Comparison of ENCODE assay signal across 9 mouse cellular contexts in the genomic region with DNA sequence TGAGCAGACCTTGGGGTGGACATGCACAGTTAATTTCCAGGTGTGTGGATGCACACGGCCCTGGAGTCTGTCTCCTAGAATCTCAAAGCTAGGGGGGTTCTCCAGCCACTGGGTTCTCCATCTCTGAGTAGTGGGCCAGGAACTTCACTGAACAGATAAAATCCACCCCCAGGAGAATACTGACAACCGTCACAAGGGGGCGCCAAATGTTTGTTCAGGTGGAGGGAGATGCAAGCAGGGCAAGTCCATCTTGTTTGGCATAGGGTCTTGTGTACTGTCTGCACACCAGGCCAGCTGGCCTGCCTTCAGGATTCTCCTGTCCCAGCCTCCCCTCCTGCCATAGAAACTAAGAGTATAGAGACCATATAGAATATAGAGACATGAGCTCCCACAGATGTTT. TPM values are rescaled to one million over a fixed set of nuclear protein-coding genes. Genes with fewer than 3 reads are reported as not detected.
DNase-seq lines count a peak whose midpoint lies in the region; ATAC-seq and TF ChIP-seq lines count a peak whose summit lies in the region.
"Had no signal": no experiment of that assay in that cellular context is flagged by ENCODE, and none has a peak within 500 bp of the region (broad histone marks: within the 10 kb centered on the region; RNA-seq: fewer than 3 reads in every experiment).

No protein-coding gene starts in this region.

- CTCF ChIA-PET in Patski (lab: Charles Lee): interaction anchor here (0.8 to 2.7 kb wide), 9 partner anchors 9 to 43 kb away, joined by 3 to 16 read pairs (median 7); no protein-coding TSS in a partner anchor

- H3K27ac ChIP-seq in limb, embryonic 11.5 days (replicated peaks; ENCODE audit: low read depth, low read length): no peak overlapping the region
- H3K27ac ChIP-seq: limb, embryonic 13.5 days had no signal

- no peak overlapping the region for H3ac ChIP-seq in C2C12 (ENCODE audit: control insufficient read depth, insufficient read length, low read depth)

- no peaks in the 10 kb centered on the region for H3K36me3 ChIP-seq in C2C12 (ENCODE audit: control insufficient read depth, insufficient read depth)
- H3K36me3 ChIP-seq in limb, embryonic 11.5 days (ENCODE audit: control insufficient read depth, insufficient read depth, low read length): no peaks in the 10 kb centered on the region

- intact Hi-C loops in heart, postnatal 14 days (cut with DNase I): no loop called here

- no peaks in the 10 kb centered on the region for H3K79me3 ChIP-seq in C2C12 (ENCODE audit: low read depth)

- H3K4me3 ChIP-seq in C2C12 (ENCODE audit: insufficient read depth, poor library complexity, severe bottlenecking): no peak overlapping the region
- no peak overlapping the region for H3K4me3 ChIP-seq in limb, embryonic 11.5 days (ENCODE audit: low read depth, low read length)
- H3K4me3 ChIP-seq: limb, embryonic 13.5 days had no signal

- ATAC-seq in Patski: no peak
- ATAC-seq in limb, embryonic 11.5 days (ENCODE audit: insufficient number of reproducible peaks, low FRiP score, low TSS enrichment, low read depth): no peak
- ATAC-seq in megakaryocyte-erythroid progenitor cell, adult 5-6 weeks (replicated peaks; ENCODE audit: low FRiP score, low TSS enrichment, poor library complexity, severe bottlenecking): no peak

- peak; percentile 58 to 77 for DNase-seq in heart, postnatal 14 days
- no peak for DNase-seq in heart, adult 11 months
- no peak for DNase-seq in Patski (ENCODE audit: low read depth, low spot score)
- DNase-seq in embryo, embryonic 9.5 days (ENCODE audit: extremely low spot score): peak; percentile 79
- peak; percentile 85 for DNase-seq in limb, embryonic 11.5 days (ENCODE audit: low spot score)
- peak; percentile 84 for DNase-seq in retina, postnatal 1 day

- H3K79me2 ChIP-seq in C2C12 (ENCODE audit: control insufficient read depth, insufficient read depth): no peaks in the 10 kb centered on the region

- peaks cover 36% of the 10 kb centered on the region for H3K27me3 ChIP-seq in C2C12 (ENCODE audit: control insufficient read depth, insufficient read depth, insufficient read length)
- no peaks in the 10 kb centered on the region for H3K27me3 ChIP-seq in Patski
- H3K27me3 ChIP-seq in limb, embryonic 11.5 days (ENCODE audit: control insufficient read depth, insufficient read depth, low read length): no peaks in the 10 kb centered on the region

- 24% methylated on average over 3 of the region's 3 CpGs for WGBS in limb, embryonic 11.5 days

- no peak overlapping the region for H3K9ac ChIP-seq in limb, embryonic 11.5 days (ENCODE audit: low read length)
- H3K9ac ChIP-seq: limb, embryonic 13.5 days had no signal

- POLR2A ChIA-PET in Patski (lab: Charles Lee): no interaction called here

- no peaks in the 10 kb centered on the region for H3K4me1 ChIP-seq in limb, embryonic 11.5 days (ENCODE audit: control insufficient read depth, insufficient read depth, low read length)
- H3K4me1 ChIP-seq: limb, embryonic 13.5 days had no signal

- H3K9me3 ChIP-seq in limb, embryonic 11.5 days (ENCODE audit: control insufficient read depth, low read length): no peaks in the 10 kb centered on the region
- H3K9me3 ChIP-seq: limb, embryonic 13.5 days had no signal

- in situ Hi-C loops in Patski (cut with MboI; ENCODE audit: low pct_unique_long_range_greater_than_20kb): no loop called here

- H3K4me2 ChIP-seq in limb, embryonic 11.5 days (ENCODE audit: low read depth, severe bottlenecking): no peak overlapping the region
- H3K4me2 ChIP-seq: limb, embryonic 13.5 days had no signal

- peak; percentile 53 for TF ChIP-seq CTCF in C2C12 (IDR thresholded peaks at IDR 0.05; ENCODE audit: control insufficient read depth, insufficient read depth, insufficient read length)
- peak; percentile 75 for TF ChIP-seq CTCF in Patski (IDR thresholded peaks at IDR 0.05)

TF ChIP-seq in C2C12, 6 proteins besides CTCF, POLR2A, EP300 and RAD21:
- TF ChIP-seq USF1 (IDR thresholded peaks at IDR 0.05; ENCODE audit: low read depth) (no peak), CEBPB (IDR thresholded peaks at IDR 0.05; ENCODE audit: low read depth) (no peak)

RNA-seq across cellular contexts. Expression of gene Trpv4, which starts 32.6 kb away (rescaled TPM):
- total RNA-seq in heart, postnatal 14 days (2021): 1 to 10 TPM; 5.8 to 5.9 TPM
- 0.55 TPM for polyA plus RNA-seq in C2C12 (2012; fragmentation: generic; extraction: Trizol)
- polyA plus RNA-seq in Patski (2021): 88.3 TPM
- polyA plus RNA-seq in limb, embryonic 11.5 days (2014; fragmentation: Nextera tagmentation; extraction: Ambion mirVana): 0.53 and 0.55 TPM in 2 replicates
- 0.15 and 0.20 TPM in 2 replicates for total RNA-seq in megakaryocyte-erythroid progenitor cell, adult 5-6 weeks (2014; fragmentation: Nextera tagmentation)
- 0.52 TPM in 1 of 2 replicates, not detected in the other for total RNA-seq in megakaryocyte-erythroid progenitor cell, adult 5-6 weeks (2017)

RNA-seq across cellular contexts. Expression of gene Fam222a, which starts 57.8 kb away (rescaled TPM):
- 1 to 10 TPM; 3.2 to 5.4 TPM for total RNA-seq in heart, postnatal 14 days (2021)
- 0.06 TPM for polyA plus RNA-seq in C2C12 (2012; fragmentation: generic; extraction: Trizol)
- 2.1 TPM for polyA plus RNA-seq in Patski (2021)
- 2.4 and 2.5 TPM in 2 replicates for polyA plus RNA-seq in limb, embryonic 11.5 days (2014; fragmentation: Nextera tagmentation; extraction: Ambion mirVana)
- 1.2 TPM in 1 of 2 replicates, not detected in the other for total RNA-seq in megakaryocyte-erythroid progenitor cell, adult 5-6 weeks (2014; fragmentation: Nextera tagmentation)
- 0.08 TPM in 1 of 2 replicates, not detected in the other for total RNA-seq in megakaryocyte-erythroid progenitor cell, adult 5-6 weeks (2017)

Comparison
In these comparisons a context has a peak if more than half of its experiments do, and no peak if none do; other contexts are left out.
1. DNase-seq: peak in heart, postnatal 14 days (2 of 2), embryo, embryonic 9.5 days (single experiment), limb, embryonic 11.5 days (single experiment) and retina, postnatal 1 day (single experiment); none in heart, adult 11 months (single experiment) and Patski (single experiment).
2. RNA of gene Trpv4, which starts 32.6 kb away (polyA plus RNA-seq): 88.3 TPM in Patski (single experiment); 0.55 TPM in C2C12 (single experiment) and 0.53 to 0.55 TPM in limb, embryonic 11.5 days; every median in the first group is over 10 times any median in the second.